Mouse (Mus musculus): ENCODE results near the gene Stk25. TPM values are rescaled to one million over a fixed set of nuclear protein-coding genes. Genes with fewer than 3 reads are reported as not detected.

Gene Stk25
- polyA plus RNA-seq, 1 experiment, result 66.3 TPM

GRCm38 (mm10) chr1:93618059-93618748 lies 40.3 kb downstream of the Stk25 start:
- no peak overlapping the region for H3K27ac ChIP-seq (ENCODE audit: insufficient read depth, low read depth, low read length)
- no peaks in the 10 kb centered on the region for H3K4me1 ChIP-seq (ENCODE audit: control insufficient read depth, insufficient read depth, low read length)
- TF ChIP-seq CTCF (IDR thresholded peaks at IDR 0.05; ENCODE audit: low read depth, low read length), result no peak
- TF ChIP-seq POLR2A (IDR thresholded peaks at IDR 0.05; ENCODE audit: borderline replicate concordance, low read depth, low read length), result no peak
- no peak overlapping the region for H3K4me3 ChIP-seq (ENCODE audit: insufficient read depth, low read length)

GRCm38 (mm10) chr1:93609762-93610161 lies 48.7 kb downstream of the Stk25 start:
- H3K4me1 ChIP-seq (ENCODE audit: control insufficient read depth, insufficient read depth, low read length), result no peaks in the 10 kb centered on the region
- no peak overlapping the region for H3K27ac ChIP-seq (ENCODE audit: insufficient read depth, low read depth, low read length)
- H3K4me3 ChIP-seq (ENCODE audit: insufficient read depth, low read length), result no peak overlapping the region
- TF ChIP-seq POLR2A (IDR thresholded peaks at IDR 0.05; ENCODE audit: borderline replicate concordance, low read depth, low read length) (no peak), CTCF (IDR thresholded peaks at IDR 0.05; ENCODE audit: low read depth, low read length) (no peak)

GRCm38 (mm10) chr1:93608696-93609245 lies 49.7 kb downstream of the Stk25 start:
- no peak for TF ChIP-seq CTCF (IDR thresholded peaks at IDR 0.05; ENCODE audit: low read depth, low read length)
- no peak for TF ChIP-seq POLR2A (IDR thresholded peaks at IDR 0.05; ENCODE audit: borderline replicate concordance, low read depth, low read length)
- Histone ChIP-seq H3K4me3 (ENCODE audit: insufficient read depth, low read length) (no peak overlapping the region), H3K27ac (ENCODE audit: insufficient read depth, low read depth, low read length) (no peak overlapping the region), H3K4me1 (ENCODE audit: control insufficient read depth, insufficient read depth, low read length) (no peaks in the 10 kb centered on the region)

GRCm38 (mm10) chr1:93607090-93608083 lies 51.1 kb downstream of the Stk25 start:
- TF ChIP-seq CTCF (IDR thresholded peaks at IDR 0.05; ENCODE audit: low read depth, low read length) (no peak), POLR2A (IDR thresholded peaks at IDR 0.05; ENCODE audit: borderline replicate concordance, low read depth, low read length) (no peak)
- H3K27ac ChIP-seq (ENCODE audit: insufficient read depth, low read depth, low read length), result no peak overlapping the region
- H3K4me3 ChIP-seq (ENCODE audit: insufficient read depth, low read length), result no peak overlapping the region
- H3K4me1 ChIP-seq (ENCODE audit: control insufficient read depth, insufficient read depth, low read length), result no peaks in the 10 kb centered on the region

GRCm38 (mm10) chr1:93603921-93604320 lies 54.5 kb downstream of the Stk25 start:
- TF ChIP-seq CTCF (IDR thresholded peaks at IDR 0.05; ENCODE audit: low read depth, low read length) (no peak), POLR2A (IDR thresholded peaks at IDR 0.05; ENCODE audit: borderline replicate concordance, low read depth, low read length) (no peak)
- Histone ChIP-seq H3K4me1 (ENCODE audit: control insufficient read depth, insufficient read depth, low read length) (no peaks in the 10 kb centered on the region), H3K27ac (ENCODE audit: insufficient read depth, low read depth, low read length) (no peak overlapping the region), H3K4me3 (ENCODE audit: insufficient read depth, low read length) (no peak overlapping the region)

- H3K4me3 ChIP-seq (ENCODE audit: insufficient read depth, low read length), result no peak overlapping the region
- H3K27ac ChIP-seq (ENCODE audit: insufficient read depth, low read depth, low read length), result no peak overlapping the region
- no peaks in the 10 kb centered on the region for H3K4me1 ChIP-seq (ENCODE audit: control insufficient read depth, insufficient read depth, low read length)
- no peak for TF ChIP-seq CTCF (IDR thresholded peaks at IDR 0.05; ENCODE audit: low read depth, low read length)
- TF ChIP-seq POLR2A (IDR thresholded peaks at IDR 0.05; ENCODE audit: borderline replicate concordance, low read depth, low read length), result no peak
Measured at GRCm38 (mm10) chr1:93602911-93603310, 55.5 kb downstream of the Stk25 start.

GRCm38 (mm10) chr1:93595916-93596315 lies 62.5 kb downstream of the Stk25 start:
- Histone ChIP-seq H3K4me1 (ENCODE audit: control insufficient read depth, insufficient read depth, low read length) (no peaks in the 10 kb centered on the region), H3K4me3 (ENCODE audit: insufficient read depth, low read length) (no peak overlapping the region), H3K27ac (ENCODE audit: insufficient read depth, low read depth, low read length) (no peak overlapping the region)
- TF ChIP-seq CTCF (IDR thresholded peaks at IDR 0.05; ENCODE audit: low read depth, low read length) (no peak), POLR2A (IDR thresholded peaks at IDR 0.05; ENCODE audit: borderline replicate concordance, low read depth, low read length) (no peak)

- H3K27ac ChIP-seq (ENCODE audit: insufficient read depth, low read depth, low read length), result no peak overlapping the region
- no peaks in the 10 kb centered on the region for H3K4me1 ChIP-seq (ENCODE audit: control insufficient read depth, insufficient read depth, low read length)
- TF ChIP-seq POLR2A (IDR thresholded peaks at IDR 0.05; ENCODE audit: borderline replicate concordance, low read depth, low read length), result no peak
- TF ChIP-seq CTCF (IDR thresholded peaks at IDR 0.05; ENCODE audit: low read depth, low read length), result no peak
- no peak overlapping the region for H3K4me3 ChIP-seq (ENCODE audit: insufficient read depth, low read length)
Measured at GRCm38 (mm10) chr1:93593960-93594359, 64.5 kb downstream of the Stk25 start.

GRCm38 (mm10) chr1:93588346-93588745 lies 70.1 kb downstream of the Stk25 start:
- TF ChIP-seq POLR2A (IDR thresholded peaks at IDR 0.05; ENCODE audit: borderline replicate concordance, low read depth, low read length), result no peak
- no peak for TF ChIP-seq CTCF (IDR thresholded peaks at IDR 0.05; ENCODE audit: low read depth, low read length)
- H3K4me1 ChIP-seq (ENCODE audit: control insufficient read depth, insufficient read depth, low read length), result no peaks in the 10 kb centered on the region
- H3K4me3 ChIP-seq (ENCODE audit: insufficient read depth, low read length), result no peak overlapping the region
- no peak overlapping the region for H3K27ac ChIP-seq (ENCODE audit: insufficient read depth, low read depth, low read length)
